11 mouse cellular contexts compared by ENCODE assay signal in the genomic region with DNA sequence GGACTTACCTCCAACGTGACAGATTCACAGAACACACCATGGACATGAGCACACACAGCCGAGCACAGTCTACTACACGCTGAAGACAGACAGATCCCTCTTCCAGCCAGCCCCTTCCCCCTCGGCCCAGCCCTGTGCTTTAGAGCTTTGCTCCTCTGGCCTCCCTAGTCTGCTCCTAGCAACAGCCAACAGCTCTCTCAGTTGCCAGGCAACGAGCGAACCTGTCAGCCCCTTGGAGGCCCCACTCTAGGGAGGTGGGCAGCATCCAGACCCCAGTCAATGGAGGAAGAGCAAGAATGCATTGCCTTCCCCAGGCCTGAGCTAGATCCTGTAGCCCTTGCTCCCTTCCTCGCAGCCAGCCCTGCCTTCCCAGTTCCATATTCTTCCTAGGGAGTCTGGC. TPM values are rescaled to one million over a fixed set of nuclear protein-coding genes. Genes with fewer than 3 reads are reported as not detected.
DNase-seq lines count a peak whose midpoint lies in the region; ATAC-seq and TF ChIP-seq lines count a peak whose summit lies in the region.
"Had no signal": no experiment of that assay in that cellular context is flagged by ENCODE, and none has a peak within 500 bp of the region (broad histone marks: within the 10 kb centered on the region; RNA-seq: fewer than 3 reads in every experiment).

No protein-coding gene starts in this region.

- no peaks in the 10 kb centered on the region for H3K9me3 ChIP-seq in forebrain, embryonic 11.5 days (ENCODE audit: control insufficient read depth, low read length)
- no peaks in the 10 kb centered on the region for H3K9me3 ChIP-seq in limb, embryonic 13.5 days

- ATAC-seq in forebrain, embryonic 11.5 days (replicated peaks; ENCODE audit: low FRiP score): peak; percentile 59
- no peak for ATAC-seq in limb, embryonic 13.5 days (ENCODE audit: low FRiP score, low read depth)

- no peaks in the 10 kb centered on the region for H3K27me3 ChIP-seq in forebrain, embryonic 11.5 days (ENCODE audit: control insufficient read depth, insufficient read depth, low read length)
- no peaks in the 10 kb centered on the region for H3K27me3 ChIP-seq in limb, embryonic 13.5 days

- H3K4me1 ChIP-seq in forebrain, embryonic 11.5 days (replicated peaks; ENCODE audit: control insufficient read depth, insufficient read depth, low read length): peaks cover 41% of the 10 kb centered on the region
- peaks cover 35% of the 10 kb centered on the region for H3K4me1 ChIP-seq in limb, embryonic 13.5 days

- H3K36me3 ChIP-seq in forebrain, embryonic 11.5 days (ENCODE audit: control insufficient read depth, insufficient read depth, low read length): no peaks in the 10 kb centered on the region
- H3K36me3 ChIP-seq in limb, embryonic 13.5 days: 0 out of 2 replicates have a peak, but pooled peaks cover 3% of the 10 kb centered on the region

- TF ChIP-seq CTCF in layer of hippocampus, adult 2 months (conservative IDR thresholded peaks at IDR 0.05): no peak

- peak overlapping the region; percentile 40 for H3K4me2 ChIP-seq in forebrain, embryonic 11.5 days (ENCODE audit: low read depth, low read length, severe bottlenecking)
- peak overlapping the region; percentile 17; the same call in 1 of the 2 replicates for H3K4me2 ChIP-seq in limb, embryonic 13.5 days (replicated peaks)

- H3K4me3 ChIP-seq in layer of hippocampus, adult 2 months: no peak overlapping the region
- H3K4me3 ChIP-seq in forebrain, embryonic 11.5 days (ENCODE audit: low read depth, low read length): no peak overlapping the region
- no peak overlapping the region for H3K4me3 ChIP-seq in limb, embryonic 13.5 days

- H3K27ac ChIP-seq in layer of hippocampus, adult 2 months: 0 out of 2 replicates have a peak overlapping the region, but pooled peaks have one; percentile 2
- peak overlapping the region; percentile 90 for H3K27ac ChIP-seq in forebrain, embryonic 11.5 days (ENCODE audit: low read depth, low read length)
- peak overlapping the region; percentile 29; the same call in 1 of the 2 replicates for H3K27ac ChIP-seq in limb, embryonic 13.5 days

- WGBS in forebrain, embryonic 11.5 days: 13% methylated on average over 7 of the region's 7 CpGs
- WGBS in limb, embryonic 13.5 days: 27% methylated on average over 7 of the region's 7 CpGs

- DNase-seq in layer of hippocampus, adult 2 months (ENCODE audit: low spot score in 2 of 2): no peak
- DNase-seq in layer of hippocampus, adult 18-20 months (ENCODE audit: low spot score in 2 of 2): no peak
- peak; percentile 86 for DNase-seq in forebrain, embryonic 11.5 days (ENCODE audit: low spot score)
- DNase-seq in retina, postnatal 1 day: peak; percentile 82
- no peak for DNase-seq in adrenal gland, postnatal 36 days
- no peak for DNase-seq in thymus, adult 18-20 months
- DNase-seq: layer of hippocampus, postnatal 36 days; lung, postnatal 10 days; thymus, adult 2 months had no signal

- H3K9ac ChIP-seq in forebrain, embryonic 11.5 days (ENCODE audit: low read length): peak overlapping the region; percentile 54
- no peak overlapping the region for H3K9ac ChIP-seq in limb, embryonic 13.5 days

RNA-seq across cellular contexts. Expression of gene Gnai2, which starts 1.9 kb away (rescaled TPM):
- 100 to 1,000 TPM; 208 to 222 TPM for total RNA-seq in layer of hippocampus, adult 2 months (2021)
- 100 to 1,000 TPM; 228 to 231 TPM for total RNA-seq in layer of hippocampus, adult 18-20 months (2021)
- 527 and 580 TPM in 2 replicates for polyA plus RNA-seq in forebrain, embryonic 11.5 days (2014; fragmentation: Nextera tagmentation; extraction: Ambion mirVana)
- polyA plus RNA-seq in limb, embryonic 13.5 days (2015; fragmentation: Nextera tagmentation; extraction: Ambion mirVana): 383 and 392 TPM in 2 replicates
- total RNA-seq in adrenal gland, postnatal 36 days (2021): 100 to 1,000 TPM; 221 to 245 TPM

RNA-seq across cellular contexts. Expression of gene Sema3b, which starts 28.0 kb away (rescaled TPM):
- total RNA-seq in layer of hippocampus, adult 2 months (2021): 1 to 10 TPM; 1.9 to 2.2 TPM
- total RNA-seq in layer of hippocampus, adult 18-20 months (2021): 1 to 10 TPM; 1.5 to 2.5 TPM
- polyA plus RNA-seq in forebrain, embryonic 11.5 days (2014; fragmentation: Nextera tagmentation; extraction: Ambion mirVana): 1.7 TPM in 2 replicates
- polyA plus RNA-seq in limb, embryonic 13.5 days (2015; fragmentation: Nextera tagmentation; extraction: Ambion mirVana): 8.0 and 8.6 TPM in 2 replicates
- total RNA-seq in adrenal gland, postnatal 36 days (2021): 1 to 10 TPM; 4.6 to 8.4 TPM

RNA-seq across cellular contexts. Expression of gene Slc38a3, which starts 32.3 kb away (rescaled TPM):
- total RNA-seq in layer of hippocampus, adult 2 months (2021): 10 to 100 TPM; 55.7 to 65.0 TPM
- 10 to 100 TPM; 57.8 to 62.6 TPM for total RNA-seq in layer of hippocampus, adult 18-20 months (2021)
- 6.7 TPM in 2 replicates for polyA plus RNA-seq in forebrain, embryonic 11.5 days (2014; fragmentation: Nextera tagmentation; extraction: Ambion mirVana)
- 4.3 and 5.3 TPM in 2 replicates for polyA plus RNA-seq in limb, embryonic 13.5 days (2015; fragmentation: Nextera tagmentation; extraction: Ambion mirVana)
- 1 to 10 TPM in 1 of 2 experiments, under 1 TPM in 1; 0.30 to 1.0 TPM for total RNA-seq in adrenal gland, postnatal 36 days (2021)

RNA-seq across cellular contexts. Expression of gene Gnat1, which starts 42.4 kb away (rescaled TPM):
- total RNA-seq in layer of hippocampus, adult 2 months (2021): under 1 TPM in 1 of 2 experiments, not detected in 1; 0.17 TPM
- not detected for total RNA-seq in layer of hippocampus, adult 18-20 months (2021)
- polyA plus RNA-seq in forebrain, embryonic 11.5 days (2014; fragmentation: Nextera tagmentation; extraction: Ambion mirVana): 1.6 and 2.6 TPM in 2 replicates
- polyA plus RNA-seq in limb, embryonic 13.5 days (2015; fragmentation: Nextera tagmentation; extraction: Ambion mirVana): 0.74 and 1.0 TPM in 2 replicates
- total RNA-seq in adrenal gland, postnatal 36 days (2021): not detected
- total RNA-seq: heart, postnatal 25 days; layer of hippocampus, postnatal 36 days had no signal

RNA-seq across cellular contexts. Expression of gene Ifrd2, which starts 49.6 kb away (rescaled TPM):
- 10 to 100 TPM; 13.7 to 15.2 TPM for total RNA-seq in layer of hippocampus, adult 2 months (2021)
- 10 to 100 TPM; 12.5 to 13.2 TPM for total RNA-seq in layer of hippocampus, adult 18-20 months (2021)
- 35.0 and 37.2 TPM in 2 replicates for polyA plus RNA-seq in forebrain, embryonic 11.5 days (2014; fragmentation: Nextera tagmentation; extraction: Ambion mirVana)
- 44.3 and 49.5 TPM in 2 replicates for polyA plus RNA-seq in limb, embryonic 13.5 days (2015; fragmentation: Nextera tagmentation; extraction: Ambion mirVana)
- 10 to 100 TPM; 37.8 to 43.1 TPM for total RNA-seq in adrenal gland, postnatal 36 days (2021)

Comparison
In these comparisons a context has a peak if more than half of its experiments do, and no peak if none do; other contexts are left out.
1. DNase-seq: peak in forebrain, embryonic 11.5 days (single experiment) and retina, postnatal 1 day (single experiment); none in layer of hippocampus, adult 2 months (0 of 2), layer of hippocampus, adult 18-20 months (0 of 2), adrenal gland, postnatal 36 days (0 of 2) and thymus, adult 18-20 months (0 of 2).
2. H3K27ac ChIP-seq: peak in every context shown above with its lines; median percentile 90 in forebrain, embryonic 11.5 days; 29 in limb, embryonic 13.5 days; 2 in layer of hippocampus, adult 2 months.
3. RNA of gene Slc38a3, which starts 32.3 kb away (total RNA-seq): 55.7 to 65.0 TPM in layer of hippocampus, adult 2 months and 57.8 to 62.6 TPM in layer of hippocampus, adult 18-20 months; 0.30 to 1.0 TPM in adrenal gland, postnatal 36 days; every median in the first group is over 10 times any median in the second.